Comparison of ENCODE assay signal across 23 mouse cellular contexts in genomic region chr8:116398565-116399205, GRCm38 (mm10).
A peak's percentile ranks its signal among the peaks of the same experiment; 100 is the strongest.
DNase-seq lines count a peak whose midpoint lies in the region; ATAC-seq and TF ChIP-seq lines count a peak whose summit lies in the region.
"Had no signal": no experiment of that assay in that cellular context is flagged by ENCODE, and none has a peak within 500 bp of the region (broad histone marks: within the 10 kb centered on the region; RNA-seq: fewer than 3 reads in every experiment).

No protein-coding gene starts in this region.

- H3K9me3 ChIP-seq in midbrain, embryonic 11.5 days (ENCODE audit: control insufficient read depth, low read length): no peaks in the 10 kb centered on the region
- H3K9me3 ChIP-seq in midbrain, postnatal 0 days (ENCODE audit: low read length): peaks cover 6% of the 10 kb centered on the region; the same call in 1 of the 2 replicates
- H3K9me3 ChIP-seq in kidney, embryonic 16.5 days (ENCODE audit: low read length): 0 out of 2 replicates have a peak, but pooled peaks cover 10% of the 10 kb centered on the region
- H3K9me3 ChIP-seq: embryonic facial prominence, embryonic 12.5 days; limb, embryonic 15.5 days had no signal

- no peaks in the 10 kb centered on the region for H3K27me3 ChIP-seq in midbrain, embryonic 11.5 days (ENCODE audit: control insufficient read depth, insufficient read depth, low read length)
- H3K27me3 ChIP-seq in midbrain, postnatal 0 days (ENCODE audit: insufficient read depth, low read length): no peaks in the 10 kb centered on the region
- no peaks in the 10 kb centered on the region for H3K27me3 ChIP-seq in kidney, embryonic 16.5 days (ENCODE audit: insufficient read depth, low read length)
- H3K27me3 ChIP-seq: embryonic facial prominence, embryonic 12.5 days; limb, embryonic 15.5 days; midbrain, embryonic 13.5 days; neural tube, embryonic 12.5 days had no signal

- no peak overlapping the region for H3K27ac ChIP-seq in midbrain, embryonic 11.5 days (ENCODE audit: low read depth, low read length)
- no peak overlapping the region for H3K27ac ChIP-seq in midbrain, postnatal 0 days (ENCODE audit: low read depth, low read length)
- peak overlapping the region; percentile 76 for H3K27ac ChIP-seq in kidney, embryonic 16.5 days (ENCODE audit: low read length)
- H3K27ac ChIP-seq: embryonic facial prominence, embryonic 12.5 days; gastrocnemius, adult 2 months; hindbrain, embryonic 14.5 days; limb, embryonic 15.5 days; liver, embryonic 14.5 days; midbrain, embryonic 13.5 days; neural tube, embryonic 12.5 days had no signal

- TF ChIP-seq CTCF in midbrain, postnatal 0 days (IDR thresholded peaks at IDR 0.05): no peak

- H3K36me3 ChIP-seq in midbrain, embryonic 11.5 days (ENCODE audit: control insufficient read depth, insufficient read depth, low read length): no peaks in the 10 kb centered on the region
- no peaks in the 10 kb centered on the region for H3K36me3 ChIP-seq in midbrain, postnatal 0 days (ENCODE audit: insufficient read depth, low read length)
- H3K36me3 ChIP-seq in kidney, embryonic 16.5 days (ENCODE audit: insufficient read depth, low read length): 0 out of 2 replicates have a peak, but pooled peaks cover 2% of the 10 kb centered on the region
- H3K36me3 ChIP-seq: embryonic facial prominence, embryonic 12.5 days; limb, embryonic 15.5 days; midbrain, embryonic 13.5 days; neural tube, embryonic 12.5 days had no signal

- no peaks in the 10 kb centered on the region for H3K4me1 ChIP-seq in midbrain, embryonic 11.5 days (ENCODE audit: control insufficient read depth, insufficient read depth, low read length)
- no peaks in the 10 kb centered on the region for H3K4me1 ChIP-seq in midbrain, postnatal 0 days (ENCODE audit: insufficient read depth, low read length)
- H3K4me1 ChIP-seq in kidney, embryonic 16.5 days (ENCODE audit: insufficient read depth, low read length): 0 out of 2 replicates have a peak, but pooled peaks cover 5% of the 10 kb centered on the region
- H3K4me1 ChIP-seq: embryonic facial prominence, embryonic 12.5 days; limb, embryonic 15.5 days; midbrain, embryonic 13.5 days; neural tube, embryonic 12.5 days had no signal

- H3K4me2 ChIP-seq in midbrain, embryonic 11.5 days: no peak overlapping the region
- H3K4me2 ChIP-seq in midbrain, postnatal 0 days (ENCODE audit: low read depth, low read length, poor library complexity, severe bottlenecking): no peak overlapping the region
- H3K4me2 ChIP-seq in kidney, embryonic 16.5 days (replicated peaks; ENCODE audit: low read depth, low read length): no peak overlapping the region
- H3K4me2 ChIP-seq: embryonic facial prominence, embryonic 12.5 days; hindbrain, embryonic 14.5 days; limb, embryonic 15.5 days; lung, embryonic 14.5 days; midbrain, embryonic 13.5 days; neural tube, embryonic 12.5 days had no signal

- H3K9ac ChIP-seq in midbrain, embryonic 11.5 days (ENCODE audit: low read length): no peak overlapping the region
- H3K9ac ChIP-seq in midbrain, postnatal 0 days (replicated peaks; ENCODE audit: low read length, poor library complexity, severe bottlenecking): no peak overlapping the region
- H3K9ac ChIP-seq in kidney, embryonic 16.5 days (replicated peaks; ENCODE audit: low read length): no peak overlapping the region
- H3K9ac ChIP-seq: embryonic facial prominence, embryonic 12.5 days; hindbrain, embryonic 14.5 days; limb, embryonic 15.5 days; liver, embryonic 14.5 days; lung, embryonic 14.5 days; midbrain, embryonic 13.5 days; neural tube, embryonic 12.5 days had no signal

- no peak overlapping the region for H3K4me3 ChIP-seq in midbrain, embryonic 11.5 days (ENCODE audit: low read depth, low read length)
- H3K4me3 ChIP-seq in midbrain, postnatal 0 days (ENCODE audit: low read depth, low read length): no peak overlapping the region
- no peak overlapping the region for H3K4me3 ChIP-seq in kidney, embryonic 16.5 days (ENCODE audit: low read length)
- H3K4me3 ChIP-seq: embryonic facial prominence, embryonic 12.5 days; gastrocnemius, adult 2 months; limb, embryonic 15.5 days; midbrain, embryonic 13.5 days; neural tube, embryonic 12.5 days had no signal

- 76% methylated on average over 11 of the region's 11 CpGs for WGBS in midbrain, embryonic 11.5 days
- 68% methylated on average over 11 of the region's 11 CpGs for WGBS in midbrain, postnatal 0 days
- 47% methylated on average over 11 of the region's 11 CpGs for WGBS in kidney, embryonic 16.5 days

- no peak for ATAC-seq in midbrain, embryonic 11.5 days (ENCODE audit: low FRiP score)
- ATAC-seq in midbrain, postnatal 0 days (ENCODE audit: low FRiP score): no peak
- ATAC-seq in kidney, embryonic 16.5 days (ENCODE audit: low FRiP score, low TSS enrichment): peak; percentile 75; the same call in 1 of the 2 replicates
- ATAC-seq: forebrain, embryonic 14.5 days; inflammation-experienced regulatory T-cells, adult 6 months; midbrain, embryonic 13.5 days had no signal

- DNase-seq in midbrain, embryonic 11.5 days (ENCODE audit: low spot score, missing footprints): peak; percentile 44
- DNase-seq in midbrain, postnatal 0 days (ENCODE audit: low spot score): no peak
- peak; percentile 38 to 60 for DNase-seq in kidney, postnatal 4 days
- DNase-seq in spleen, postnatal 36 days (ENCODE audit: low spot score in 2 of 2): no peak
- DNase-seq in embryo, embryonic 9.5 days (ENCODE audit: extremely low spot score): no peak
- no peak for DNase-seq in embryo, embryonic 10 days (ENCODE audit: low spot score)
- DNase-seq: adrenal gland, postnatal 36 days; cerebellum, adult 9-10 months; gastrocnemius, adult 2 months; heart, postnatal 4 days; left cerebral cortex, postnatal 4 days; lung, embryonic 14.5 days; right cerebral cortex, adult 18-20 months; thymus, postnatal 36 days had no signal

Comparison
In these comparisons a context has a peak if more than half of its experiments do, and no peak if none do; other contexts are left out.
1. DNase-seq: peak in midbrain, embryonic 11.5 days (single experiment) and kidney, postnatal 4 days (2 of 2); none in midbrain, postnatal 0 days (single experiment), spleen, postnatal 36 days (0 of 2), embryo, embryonic 9.5 days (single experiment) and embryo, embryonic 10 days (single experiment).